Mouse (Mus musculus): Measurements from ENCODE around the gene Bcl2l1. TPM values are rescaled to one million over a fixed set of nuclear protein-coding genes. Genes with fewer than 3 reads are reported as not detected.

Bcl2l1 gene
- polyA plus RNA-seq (2015; fragmentation: Illumina TruSeq; extraction: RNeasy Lipid Tissue Mini Kit (QIAGEN cat#74804); ENCODE audit: insufficient read depth, low read depth, low replicate concordance) = 13.2 TPM

DNA sequence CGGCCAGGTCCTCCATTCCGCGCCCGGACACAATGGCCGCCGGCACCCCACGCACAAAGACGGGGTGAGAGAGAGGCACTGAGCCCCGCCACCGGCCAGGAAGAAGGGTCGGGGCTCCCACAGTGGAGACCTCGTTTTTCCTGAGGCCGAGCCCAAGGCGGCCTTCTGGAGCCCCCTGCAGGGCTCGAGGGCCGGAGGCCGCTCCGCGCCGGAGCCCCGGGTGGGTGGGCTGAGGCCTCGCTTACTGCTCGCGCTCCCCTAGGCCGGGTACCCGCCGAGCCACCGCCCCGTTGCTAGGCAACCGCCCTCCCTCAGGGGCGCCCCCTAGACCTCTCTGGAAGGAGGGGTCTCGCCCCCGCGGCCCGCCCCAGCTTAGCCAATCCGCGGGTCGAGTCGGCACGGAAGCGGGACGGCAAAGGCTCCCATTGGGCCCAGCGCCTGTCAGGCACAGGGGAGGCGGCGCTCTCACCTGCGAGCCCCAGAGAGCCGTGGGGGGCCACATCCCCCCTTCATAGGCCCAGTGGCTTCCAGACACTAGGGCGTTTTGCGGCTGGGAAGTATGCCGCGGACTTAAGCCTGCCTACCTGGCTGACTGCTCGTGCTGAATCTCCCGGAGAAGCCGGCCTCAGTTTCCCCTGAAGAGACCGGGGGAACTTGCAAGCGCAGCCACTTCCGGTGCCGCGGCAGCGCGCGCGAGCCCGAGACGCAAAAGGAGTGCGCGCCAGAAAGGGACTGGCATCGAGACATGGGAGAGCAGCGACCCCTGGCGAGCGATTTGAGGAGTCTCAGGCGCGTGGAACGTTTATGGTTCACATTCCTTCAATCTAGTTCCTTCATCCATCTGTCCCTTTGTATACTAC, at the start of gene Bcl2l1:
Bcl2l1 (minus strand) TSS at position 710 of the 860 bp plus-strand sequence.

DNA sequence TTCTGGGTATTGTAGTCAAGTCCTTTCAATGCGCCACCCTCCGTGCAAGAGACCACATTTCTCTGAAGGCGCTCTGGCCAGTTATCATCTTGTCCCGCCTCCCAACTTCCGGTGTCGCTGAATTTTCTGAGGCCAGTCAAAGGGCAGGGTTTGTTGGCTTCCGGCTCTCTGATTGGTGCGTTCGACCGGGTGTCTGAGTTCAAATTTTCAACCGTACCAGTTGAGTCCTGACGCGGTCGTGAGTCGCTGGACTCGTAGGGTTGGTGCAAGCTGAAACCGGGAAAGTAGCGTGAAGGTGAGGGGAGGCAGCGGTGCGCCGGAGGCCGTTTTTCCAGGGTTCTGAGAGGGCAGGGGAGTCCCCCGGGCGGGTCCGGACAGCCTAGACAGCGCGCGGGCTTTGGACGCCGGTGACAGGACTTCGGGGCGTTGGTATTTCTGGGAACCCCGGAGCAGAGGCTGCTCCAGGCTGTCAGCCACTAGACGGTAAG, 16.3 kb upstream of the Bcl2l1 start, which contains the start of gene Tpx2:
Tpx2 (plus strand) TSS at position 150 of the 488 bp plus-strand sequence.

DNA sequence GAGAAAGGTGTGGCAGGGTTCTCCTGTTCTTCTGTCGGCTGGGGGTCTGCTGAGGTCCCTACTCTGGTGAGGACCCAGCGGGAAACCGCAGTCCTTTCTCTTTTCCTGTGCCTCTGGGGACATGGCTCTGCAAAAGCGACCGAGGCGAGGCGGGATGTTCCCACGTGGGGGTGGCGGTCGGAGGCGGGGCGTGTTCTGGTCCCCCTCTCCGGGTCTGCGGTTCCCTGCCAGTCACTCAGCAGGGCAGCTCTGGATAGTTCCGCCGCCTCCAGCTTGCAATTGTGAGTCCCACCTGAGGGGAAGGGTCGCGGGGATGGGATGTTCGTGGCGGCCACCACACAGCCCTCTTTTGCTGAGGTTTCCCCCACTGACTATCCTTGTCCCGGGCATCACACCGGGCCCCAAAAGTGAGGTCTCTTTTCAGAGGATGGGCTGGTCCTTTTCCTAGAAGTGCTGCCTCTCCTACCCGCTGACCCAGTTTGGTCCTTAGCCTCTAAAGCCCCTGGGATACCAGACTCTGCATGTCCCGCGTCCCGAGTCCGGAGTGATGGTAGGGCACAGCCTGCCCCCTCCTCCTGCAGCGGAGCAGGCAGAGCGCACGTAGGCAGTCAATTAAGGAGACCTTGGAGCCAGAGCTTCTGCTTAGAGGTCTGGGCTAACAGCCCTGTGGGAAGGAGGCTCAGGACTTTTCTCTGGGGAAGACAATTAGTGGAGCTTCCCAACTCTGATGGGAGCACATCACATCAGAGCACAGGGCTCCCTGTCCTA, 77.4 kb downstream of the Bcl2l1 start, which contains the start of gene Cox4i2:
Cox4i2 (plus strand) TSS at position 230 of the 768 bp plus-strand sequence.

GRCm38 (mm10) chr2:152736090-152736601, 95.4 kb downstream of the Bcl2l1 start, which contains the start of gene Id1:
TSS of gene Id1 (plus strand) at chr2:152736251.

Other genes starting within 250 kb of the Bcl2l1 start
- gene Defb45, start 232.3 kb downstream of the Bcl2l1 start, polyA plus RNA-seq (2015; fragmentation: Illumina TruSeq; extraction: RNeasy Lipid Tissue Mini Kit (QIAGEN cat#74804); ENCODE audit: insufficient read depth, low read depth, low replicate concordance) = not detected
- gene Defb36, start 227.4 kb downstream of the Bcl2l1 start, polyA plus RNA-seq (2015; fragmentation: Illumina TruSeq; extraction: RNeasy Lipid Tissue Mini Kit (QIAGEN cat#74804); ENCODE audit: insufficient read depth, low read depth, low replicate concordance) = not detected
- gene Defb25, start 208.7 kb downstream of the Bcl2l1 start, polyA plus RNA-seq (2015; fragmentation: Illumina TruSeq; extraction: RNeasy Lipid Tissue Mini Kit (QIAGEN cat#74804); ENCODE audit: insufficient read depth, low read depth, low replicate concordance) = not detected
- 3.5 TPM for gene Rem1, start 204.8 kb downstream of the Bcl2l1 start, polyA plus RNA-seq (2015; fragmentation: Illumina TruSeq; extraction: RNeasy Lipid Tissue Mini Kit (QIAGEN cat#74804); ENCODE audit: insufficient read depth, low read depth, low replicate concordance)
- 32.3 TPM for gene H13, start 162.3 kb downstream of the Bcl2l1 start, polyA plus RNA-seq (2015; fragmentation: Illumina TruSeq; extraction: RNeasy Lipid Tissue Mini Kit (QIAGEN cat#74804); ENCODE audit: insufficient read depth, low read depth, low replicate concordance)
- gene Mcts2, start 144.7 kb downstream of the Bcl2l1 start, polyA plus RNA-seq (2015; fragmentation: Illumina TruSeq; extraction: RNeasy Lipid Tissue Mini Kit (QIAGEN cat#74804); ENCODE audit: insufficient read depth, low read depth, low replicate concordance) = 4.3 TPM
- 35.6 TPM for gene Id1, start 95.5 kb downstream of the Bcl2l1 start, polyA plus RNA-seq (2015; fragmentation: Illumina TruSeq; extraction: RNeasy Lipid Tissue Mini Kit (QIAGEN cat#74804); ENCODE audit: insufficient read depth, low read depth, low replicate concordance)
- gene Cox4i2, start 77.6 kb downstream of the Bcl2l1 start, polyA plus RNA-seq (2015; fragmentation: Illumina TruSeq; extraction: RNeasy Lipid Tissue Mini Kit (QIAGEN cat#74804); ENCODE audit: insufficient read depth, low read depth, low replicate concordance) = not detected
- gene Tpx2, start 16.2 kb upstream of the Bcl2l1 start, polyA plus RNA-seq (2015; fragmentation: Illumina TruSeq; extraction: RNeasy Lipid Tissue Mini Kit (QIAGEN cat#74804); ENCODE audit: insufficient read depth, low read depth, low replicate concordance) = not detected
- gene Mylk2, start 79.6 kb upstream of the Bcl2l1 start, polyA plus RNA-seq (2015; fragmentation: Illumina TruSeq; extraction: RNeasy Lipid Tissue Mini Kit (QIAGEN cat#74804); ENCODE audit: insufficient read depth, low read depth, low replicate concordance) = not detected
- 4.8 TPM for gene Foxs1, start 101.5 kb upstream of the Bcl2l1 start, polyA plus RNA-seq (2015; fragmentation: Illumina TruSeq; extraction: RNeasy Lipid Tissue Mini Kit (QIAGEN cat#74804); ENCODE audit: insufficient read depth, low read depth, low replicate concordance)
- not detected for gene Dusp15, start 120.0 kb upstream of the Bcl2l1 start, polyA plus RNA-seq (2015; fragmentation: Illumina TruSeq; extraction: RNeasy Lipid Tissue Mini Kit (QIAGEN cat#74804); ENCODE audit: insufficient read depth, low read depth, low replicate concordance)
- not detected for gene Ttll9, start 130.8 kb upstream of the Bcl2l1 start, polyA plus RNA-seq (2015; fragmentation: Illumina TruSeq; extraction: RNeasy Lipid Tissue Mini Kit (QIAGEN cat#74804); ENCODE audit: insufficient read depth, low read depth, low replicate concordance)
- gene Pdrg1, start 183.7 kb upstream of the Bcl2l1 start, polyA plus RNA-seq (2015; fragmentation: Illumina TruSeq; extraction: RNeasy Lipid Tissue Mini Kit (QIAGEN cat#74804); ENCODE audit: insufficient read depth, low read depth, low replicate concordance) = 34.0 TPM
- not detected for gene Xkr7, start 200.1 kb upstream of the Bcl2l1 start, polyA plus RNA-seq (2015; fragmentation: Illumina TruSeq; extraction: RNeasy Lipid Tissue Mini Kit (QIAGEN cat#74804); ENCODE audit: insufficient read depth, low read depth, low replicate concordance)
- gene Ccm2l, start 234.2 kb upstream of the Bcl2l1 start, polyA plus RNA-seq (2015; fragmentation: Illumina TruSeq; extraction: RNeasy Lipid Tissue Mini Kit (QIAGEN cat#74804); ENCODE audit: insufficient read depth, low read depth, low replicate concordance) = 17.8 TPM

Data from pancreas, adult 10 weeks (tissue).